Mouse (Mus musculus): ENCODE data around the gene Rep15.

Gene Rep15

GRCm38 (mm10) chr6:147032303-147032925 is at the start of gene Rep15:
Rep15 (plus strand) TSS chr6:147032584.
- in situ Hi-C loops (cut with MboI, MseI), result no loop called here

- in situ Hi-C loops (cut with MboI, MseI), result no loop called here
Observed at GRCm38 (mm10) chr6:146984569-146984968, 47.8 kb upstream of the Rep15 start.

- in situ Hi-C loops (cut with MboI, MseI), result loop anchor here (5.0 kb wide), 3 partner anchors 127 to 162 kb away; no protein-coding TSS in a partner anchor
Observed at GRCm38 (mm10) chr6:146994236-146994635, 38.1 kb upstream of the Rep15 start.

- in situ Hi-C loops (cut with MboI, MseI), result no loop called here
Observed at GRCm38 (mm10) chr6:146995391-146995790, 37.0 kb upstream of the Rep15 start.

GRCm38 (mm10) chr6:146995878-146996277 is 36.5 kb upstream of the Rep15 start:
- in situ Hi-C loops (cut with MboI, MseI), result no loop called here

GRCm38 (mm10) chr6:146997006-146997405 is 35.4 kb upstream of the Rep15 start:
- in situ Hi-C loops (cut with MboI, MseI), result no loop called here

GRCm38 (mm10) chr6:146998710-146999109 is 33.7 kb upstream of the Rep15 start:
- in situ Hi-C loops (cut with MboI, MseI), result no loop called here

- in situ Hi-C loops (cut with MboI, MseI), result no loop called here
Observed at GRCm38 (mm10) chr6:146999302-146999701, 33.1 kb upstream of the Rep15 start.

GRCm38 (mm10) chr6:146999755-147000154 is 32.6 kb upstream of the Rep15 start:
- in situ Hi-C loops (cut with MboI, MseI), result no loop called here

- in situ Hi-C loops (cut with MboI, MseI), result loop anchor here in 1 of 2 experiments (5.0 kb wide), 1 partner anchor 1104 kb away; no protein-coding TSS in a partner anchor
Observed at GRCm38 (mm10) chr6:147008148-147008547, 24.2 kb upstream of the Rep15 start.

GRCm38 (mm10) chr6:147010358-147010757 is 22.0 kb upstream of the Rep15 start:
- in situ Hi-C loops (cut with MboI, MseI), result loop anchor here in 1 of 2 experiments (10.0 kb wide), 1 partner anchor 224 kb away; no protein-coding TSS in a partner anchor

- in situ Hi-C loops (cut with MboI, MseI), result loop anchor here in 1 of 2 experiments (10.0 kb wide), 1 partner anchor 224 kb away; no protein-coding TSS in a partner anchor
Observed at GRCm38 (mm10) chr6:147010811-147011520, 21.4 kb upstream of the Rep15 start.

- in situ Hi-C loops (cut with MboI, MseI), result loop anchor here in 1 of 2 experiments (10.0 kb wide), 1 partner anchor 223 kb away; no protein-coding TSS in a partner anchor
Observed at GRCm38 (mm10) chr6:147011555-147011954, 20.8 kb upstream of the Rep15 start.

- in situ Hi-C loops (cut with MboI, MseI), result loop anchor here in 1 of 2 experiments (10.0 kb wide), 1 partner anchor 223 kb away; no protein-coding TSS in a partner anchor
Observed at GRCm38 (mm10) chr6:147011977-147012376, 20.4 kb upstream of the Rep15 start.

- in situ Hi-C loops (cut with MboI, MseI), result loop anchor here in 1 of 2 experiments (10.0 kb wide), 1 partner anchor 221 kb away; no protein-coding TSS in a partner anchor
Observed at GRCm38 (mm10) chr6:147013546-147013945, 18.8 kb upstream of the Rep15 start.

GRCm38 (mm10) chr6:147017906-147018305 is 14.5 kb upstream of the Rep15 start:
- in situ Hi-C loops (cut with MboI, MseI), result loop anchor here (5.0 to 10.0 kb wide), 2 partner anchors 217 to 219 kb away; no protein-coding TSS in a partner anchor

GRCm38 (mm10) chr6:147018364-147018763 is 14.0 kb upstream of the Rep15 start:
- in situ Hi-C loops (cut with MboI, MseI), result loop anchor here (5.0 to 10.0 kb wide), 2 partner anchors 216 to 219 kb away; no protein-coding TSS in a partner anchor

GRCm38 (mm10) chr6:147021181-147021580 is 11.2 kb upstream of the Rep15 start:
- in situ Hi-C loops (cut with MboI, MseI), result no loop called here

- in situ Hi-C loops (cut with MboI, MseI), result no loop called here
Observed at GRCm38 (mm10) chr6:147022375-147023132, 9.8 kb upstream of the Rep15 start.

- in situ Hi-C loops (cut with MboI, MseI), result no loop called here
Observed at GRCm38 (mm10) chr6:147023133-147023395, 9.3 kb upstream of the Rep15 start.

GRCm38 (mm10) chr6:147023568-147023967 is 8.8 kb upstream of the Rep15 start:
- in situ Hi-C loops (cut with MboI, MseI), result no loop called here

GRCm38 (mm10) chr6:147024761-147025160 is 7.6 kb upstream of the Rep15 start:
- in situ Hi-C loops (cut with MboI, MseI), result no loop called here
